Mouse (Mus musculus) CD4-positive naive resting alpha-beta T cell, adult 76 days (primary cell): ENCODE measurements around the gene Vmn2r51. TPM values are rescaled to one million over a fixed set of nuclear protein-coding genes. Genes with fewer than 3 reads are reported as not detected.

Source experiments
- total RNA-seq: library from RNA; stranded (reverse); gene quantifications from one replicate; pipeline ENCODE4 v1.2.4, GENCODE M21; 2023

Vmn2r51 gene
- not detected for total RNA-seq

GRCm38 (mm10) chr7:10105641-10106040, at the start of gene Vmn2r51:
Gene Vmn2r51 (minus strand): TSS chr7:10105741.

GRCm38 (mm10) chr7:10053196-10053595, 52.3 kb downstream of the Vmn2r51 start, which contains the start of gene Vmn2r50:
Gene Vmn2r50 (minus strand): TSS chr7:10053296.

Other genes with a start within 250 kb of the Vmn2r51 start
- not detected for gene Vmn2r48, start 152.2 kb downstream of the Vmn2r51 start, total RNA-seq
- gene Vmn2r49, start 113.5 kb downstream of the Vmn2r51 start, total RNA-seq, result not detected
- not detected for gene Vmn2r50, start 52.4 kb downstream of the Vmn2r51 start, total RNA-seq
- not detected for gene Vmn2r52, start 70.8 kb upstream of the Vmn2r51 start, total RNA-seq
- not detected for gene Vmn1r66, start 172.3 kb upstream of the Vmn2r51 start, total RNA-seq